Mouse (Mus musculus): ENCODE measurements around the gene Nck2. TPM values are rescaled to one million over a fixed set of nuclear protein-coding genes. Genes with fewer than 3 reads are reported as not detected.

Gene Nck2
- polyA plus RNA-seq (2021; fragmentation: Nextera tagmentation), result 7.0 and 8.5 TPM in 2 replicates
- long read RNA-seq, experiment 1, transcript Nck2-201 (5 exons, 2,772 nt), result major isoform, 25 of 45 reads
- long read RNA-seq, experiment 1, partial matches to known transcripts, result 10 of 45 reads
- long read RNA-seq, experiment 1, other reads (novel, unspliced or antisense), result 10 of 45 reads
- long read RNA-seq, experiment 2, partial matches to known transcripts, result 2 of 18 reads
- long read RNA-seq, experiment 2, other reads (novel, unspliced or antisense), result 16 of 18 reads

DNA sequence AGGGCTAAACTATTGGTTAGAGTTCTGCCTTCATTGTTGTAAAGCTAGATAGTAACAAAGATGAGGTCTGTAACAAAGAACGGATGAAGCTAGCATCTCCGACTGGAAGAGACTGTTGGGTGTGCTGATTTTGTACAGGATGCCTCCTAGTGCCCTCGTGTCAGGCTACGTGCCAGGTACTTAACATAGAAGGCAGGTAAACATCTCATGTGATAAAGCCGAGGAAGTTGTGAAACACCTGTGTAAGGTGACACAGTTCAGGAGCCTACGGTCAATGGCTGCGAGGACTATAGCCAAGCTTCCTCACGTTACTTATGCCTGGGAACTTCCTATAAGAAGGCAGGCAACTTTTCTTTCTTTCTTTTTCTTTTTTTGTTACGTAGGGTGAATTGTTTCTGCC lies at the start of gene Nck2:
Gene Nck2, plus strand, starts transcription at position 49 of the 400 bp plus-strand sequence.

Other genes starting within 250 kb of the Nck2 start
- gene Fhl2, start 247.6 kb upstream of the Nck2 start, polyA plus RNA-seq (2021; fragmentation: Nextera tagmentation), result 70.5 and 76.2 TPM in 2 replicates

Data from left cerebral cortex, adult 6 months (tissue).